Mouse (Mus musculus) induced T-regulatory cell, adult 2 months (primary cell): ENCODE measurements around the gene 1700016C15Rik.

Experiments
- DNase-seq: peaks from one replicate; pipeline ENCODE4 v3.0.0-alpha.2; 2012; ENCODE audit warnings: low read depth

Gene 1700016C15Rik

DNA sequence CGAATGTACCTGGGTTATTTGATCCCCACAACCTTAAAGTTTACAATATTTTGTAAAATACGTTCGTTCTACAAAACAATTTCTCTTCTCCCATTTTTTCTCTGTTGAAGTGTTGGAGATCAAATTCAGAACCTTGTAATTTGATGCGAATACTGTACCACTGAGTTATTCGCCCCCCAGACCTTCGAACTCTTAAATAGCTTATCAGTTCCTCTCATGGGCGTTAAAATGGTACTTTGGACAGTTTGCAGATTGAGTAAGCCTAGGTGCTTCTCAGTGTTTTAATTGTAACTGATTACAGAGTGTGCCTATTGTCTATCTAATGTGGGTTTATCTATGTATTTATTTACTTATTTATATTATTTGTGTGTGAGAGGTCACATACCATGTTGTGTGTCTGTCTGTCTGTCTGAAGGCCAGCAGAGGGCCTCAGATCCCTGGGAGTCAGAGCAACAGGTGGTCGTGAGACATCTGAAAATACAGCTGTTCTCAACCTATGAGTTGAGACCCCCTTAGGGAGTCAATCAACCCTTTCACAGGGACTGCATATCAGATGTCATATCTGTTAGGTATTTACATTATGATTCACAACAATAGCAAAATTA lies 67.6 kb downstream of the 1700016C15Rik start:
- peak; percentile 35 for DNase-seq
